Mouse (Mus musculus) midbrain, embryonic 14.5 days (tissue): ENCODE data around the gene Calhm5. TPM values are rescaled to one million over a fixed set of nuclear protein-coding genes. Genes with fewer than 3 reads are reported as not detected.

Experiments
- ATAC-seq: fragments of 200-750 bp; cut with Nextera tagmentation; 2 replicates; pipeline ENCODE4 v1.8.0; 2017; ENCODE audit warnings: moderate number of reproducible peaks, moderate library complexity; ENCODE audit not compliant: low FRiP score, low TSS enrichment
- DNase-seq: peaks from one replicate; pipeline ENCODE4 v3.0.0-alpha.2; 2015
- H3K27ac ChIP-seq: fragments of 300-500 bp; sonication (generic); replicated peaks from 2 replicates; pipeline ENCODE4 v1.5.1; 2014; ENCODE audit warnings: mild to moderate bottlenecking, low read depth, low read length, moderate library complexity
- H3K27me3 ChIP-seq: fragments of 300-500 bp; sonication (generic); 2 replicates; pipeline ENCODE4 v1.6.1; 2014; ENCODE audit warnings: low read length, control low read depth, mixed read lengths; ENCODE audit not compliant: control insufficient read depth, insufficient read depth
- H3K36me3 ChIP-seq: fragments of 300-500 bp; sonication (generic); 2 replicates; pipeline ENCODE4 v1.6.1; 2014; ENCODE audit warnings: low read length, control low read depth; ENCODE audit not compliant: control insufficient read depth, insufficient read depth
- H3K4me1 ChIP-seq: fragments of 300-500 bp; sonication (generic); 2 replicates; pipeline ENCODE4 v1.6.1; 2014; ENCODE audit warnings: mild to moderate bottlenecking, antibody characterized with exemption, low read length, control low read depth; ENCODE audit not compliant: control insufficient read depth, insufficient read depth
- H3K4me2 ChIP-seq: fragments of 300-500 bp; sonication (generic); 2 replicates; pipeline ENCODE4 v1.6.1; 2014; ENCODE audit warnings: mild to moderate bottlenecking, low read length, moderate library complexity
- H3K4me3 ChIP-seq: fragments of 300-500 bp; sonication (generic); replicated peaks from 2 replicates; pipeline ENCODE4 v1.5.1; 2014; ENCODE audit warnings: low read depth, low read length
- H3K9ac ChIP-seq: fragments of 300-500 bp; sonication (generic); replicated peaks from 2 replicates; pipeline ENCODE4 v1.6.1; 2014; ENCODE audit warnings: mild to moderate bottlenecking, low read length, moderate library complexity
- H3K9me3 ChIP-seq: fragments of 300-500 bp; sonication (generic); 2 replicates; pipeline ENCODE4 v1.6.1; 2016; ENCODE audit warnings: low read length, control low read depth, mixed read lengths; ENCODE audit not compliant: control insufficient read depth
- WGBS: fragments of 180-500 bp; shearing (Covaris S2); extraction: QIAGEN DNeasy Blood & Tissue Kit; methylation state at CpG from one replicate; pipeline ENCODE4 v1.1.7; 2014; 5-methylcytosine and 5-hydroxymethylcytosine counted together
- polyA plus RNA-seq: library from polyadenylated mRNA; unstranded; fragments of >200 nt; fragmentation: Nextera tagmentation; extraction: Ambion mirVana; gene quantifications from 2 replicates; pipeline ENCODE4 v1.2.1, GENCODE M21; 2014

The Calhm5 gene
- polyA plus RNA-seq, 1 experiment from 2014 or later: 0.62 TPM

DNA sequence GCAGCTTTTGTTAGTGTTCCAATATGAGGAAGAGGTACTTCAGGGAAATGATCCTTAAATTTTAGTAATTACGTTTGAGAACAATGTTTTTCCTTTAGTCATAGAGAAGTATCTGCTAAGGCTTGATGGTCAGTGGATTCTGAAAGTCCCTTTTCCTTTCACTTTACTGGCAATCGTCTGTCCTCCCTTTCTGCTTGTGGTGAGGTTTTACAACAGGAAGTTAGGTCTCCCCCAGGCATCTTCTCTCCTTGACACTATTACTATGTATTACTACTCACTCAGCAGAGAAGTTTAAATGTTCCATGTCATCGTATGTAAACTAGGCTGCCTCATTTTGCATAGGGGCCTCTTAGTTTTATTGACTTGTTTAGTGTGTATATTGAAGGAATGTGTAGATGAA lies 6.8 kb downstream of the Calhm5 start:
- H3K4me2 ChIP-seq: no peak overlapping the region
- H3K4me1 ChIP-seq: no peaks in the 10 kb centered on the region
- H3K36me3 ChIP-seq: no peaks in the 10 kb centered on the region
- H3K27ac ChIP-seq: no peak overlapping the region
- ATAC-seq (no peak), DNase-seq (no peak)
- no peaks in the 10 kb centered on the region for H3K9me3 ChIP-seq
- H3K4me3 ChIP-seq: no peak overlapping the region
- no peak overlapping the region for H3K9ac ChIP-seq
- H3K27me3 ChIP-seq: no peaks in the 10 kb centered on the region
- WGBS: 87% methylated on average over 3 of the region's 3 CpGs

DNA sequence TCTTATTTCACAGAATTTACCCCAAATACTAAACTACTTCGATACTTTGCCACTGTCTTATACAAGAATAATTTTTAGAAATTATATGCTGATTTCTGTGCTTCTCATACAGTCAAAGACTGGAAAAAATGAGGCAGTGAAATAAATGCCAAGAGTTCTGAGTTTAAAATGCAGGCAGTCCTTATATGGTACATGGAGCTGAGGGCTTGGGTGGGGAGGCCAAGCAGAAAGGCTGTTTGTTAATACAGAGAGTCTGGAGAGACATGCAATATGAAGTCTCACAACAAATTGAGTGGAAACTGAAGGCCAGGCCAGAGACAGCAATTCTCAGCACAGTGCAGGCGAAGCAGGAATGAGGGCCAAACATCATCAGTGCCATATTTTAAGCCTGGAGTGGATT lies 7.8 kb downstream of the Calhm5 start:
- Histone ChIP-seq H3K4me3 (no peak overlapping the region), H3K27ac (no peak overlapping the region), H3K9me3 (no peaks in the 10 kb centered on the region), H3K4me2 (no peak overlapping the region), H3K9ac (no peak overlapping the region), H3K4me1 (no peaks in the 10 kb centered on the region), H3K36me3 (no peaks in the 10 kb centered on the region), H3K27me3 (no peaks in the 10 kb centered on the region)
- DNase-seq: no peak
- WGBS: 85% methylated on average over 2 of the region's 2 CpGs
- ATAC-seq: no peak

DNA sequence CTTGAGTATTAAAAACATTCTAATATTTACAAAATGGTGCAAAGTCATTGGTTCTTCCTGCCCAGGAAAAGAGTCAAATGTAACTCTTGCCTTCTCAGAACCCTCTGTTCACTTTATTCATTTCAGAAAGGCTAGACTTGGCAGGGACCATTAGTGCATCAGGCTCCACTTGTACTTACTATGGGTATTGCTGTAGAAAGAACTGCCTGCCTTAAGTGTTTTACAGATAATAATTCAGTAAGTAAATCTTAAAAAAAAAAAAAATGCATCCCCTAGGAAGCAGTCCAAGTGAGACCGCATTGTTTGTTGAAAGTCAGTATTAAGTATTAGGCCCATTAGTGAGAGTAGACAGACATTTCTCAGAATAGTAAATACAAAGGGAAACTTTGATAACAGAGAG lies 9.8 kb downstream of the Calhm5 start:
- WGBS: 90% methylated on average over 1 of the region's 1 CpGs
- no peak overlapping the region for H3K9ac ChIP-seq
- no peaks in the 10 kb centered on the region for H3K27me3 ChIP-seq
- H3K4me3 ChIP-seq: no peak overlapping the region
- no peak overlapping the region for H3K4me2 ChIP-seq
- no peak for DNase-seq
- H3K4me1 ChIP-seq: no peaks in the 10 kb centered on the region
- no peaks in the 10 kb centered on the region for H3K9me3 ChIP-seq
- H3K36me3 ChIP-seq: no peaks in the 10 kb centered on the region
- ATAC-seq: no peak
- no peak overlapping the region for H3K27ac ChIP-seq

DNA sequence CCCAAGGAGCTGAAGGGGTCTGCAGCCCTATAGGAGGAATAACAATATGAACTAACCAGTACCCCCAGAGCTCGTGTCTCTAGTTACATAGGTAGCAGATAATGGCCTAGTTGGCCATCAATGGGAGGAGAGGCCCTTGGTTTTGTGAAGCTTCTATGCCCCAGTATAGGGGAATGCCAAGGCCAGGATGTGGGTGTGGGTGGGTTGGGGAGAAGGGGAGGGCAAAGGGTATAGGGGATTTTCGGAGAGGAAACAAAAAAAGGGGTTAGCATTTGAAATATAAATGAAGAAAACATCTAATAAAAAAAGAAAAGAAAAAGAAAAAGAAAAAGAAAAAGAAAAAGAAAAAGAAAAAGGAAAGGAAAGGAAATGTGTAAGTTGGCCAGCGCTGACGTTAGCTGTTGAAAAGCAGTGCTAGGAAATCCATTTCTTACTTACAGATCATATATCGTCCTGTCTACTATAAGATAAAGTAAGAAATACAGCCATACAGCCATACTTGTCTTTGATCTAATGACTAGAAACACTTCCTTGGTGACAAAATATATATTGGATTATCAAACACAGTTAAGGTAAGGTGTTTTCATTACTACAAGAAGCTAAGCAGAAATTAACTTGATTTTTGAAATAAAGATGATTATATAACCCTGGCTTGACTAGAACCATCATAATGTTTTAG lies 21.7 kb downstream of the Calhm5 start:
- Histone ChIP-seq H3K9ac (no peak overlapping the region), H3K9me3 (no peaks in the 10 kb centered on the region), H3K27ac (no peak overlapping the region), H3K4me1 (no peaks in the 10 kb centered on the region), H3K27me3 (no peaks in the 10 kb centered on the region), H3K4me2 (no peak overlapping the region), H3K36me3 (no peaks in the 10 kb centered on the region), H3K4me3 (no peak overlapping the region)
- DNase-seq (no peak), ATAC-seq (no peak)
- WGBS: 90% methylated on average over 5 of the region's 5 CpGs

DNA sequence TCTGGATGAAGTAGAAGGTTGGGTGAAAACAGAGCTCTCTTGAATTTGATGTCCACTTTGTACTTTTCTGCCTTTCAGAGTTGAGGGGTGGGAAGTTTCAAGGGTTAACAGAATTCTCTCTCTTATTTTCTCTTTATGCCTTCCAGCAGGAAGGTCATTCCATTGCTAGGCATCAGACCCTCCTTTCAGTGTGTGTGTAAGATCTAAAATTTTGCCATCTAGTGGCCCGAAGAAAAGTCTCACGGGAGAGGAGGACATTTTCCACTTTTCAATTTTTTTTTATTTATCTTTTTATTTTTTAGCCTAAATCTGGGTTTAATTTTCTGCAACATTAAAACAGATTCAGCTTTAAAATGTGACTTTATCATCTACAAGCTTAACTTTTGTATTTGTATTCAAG lies 24.7 kb downstream of the Calhm5 start:
- H3K9ac ChIP-seq: no peak overlapping the region
- no peaks in the 10 kb centered on the region for H3K27me3 ChIP-seq
- no peak overlapping the region for H3K4me2 ChIP-seq
- DNase-seq (no peak), ATAC-seq (no peak)
- H3K4me1 ChIP-seq: no peaks in the 10 kb centered on the region
- H3K36me3 ChIP-seq: no peaks in the 10 kb centered on the region
- no peak overlapping the region for H3K4me3 ChIP-seq
- 82% methylated on average over 2 of the region's 2 CpGs for WGBS
- no peak overlapping the region for H3K27ac ChIP-seq
- no peaks in the 10 kb centered on the region for H3K9me3 ChIP-seq

DNA sequence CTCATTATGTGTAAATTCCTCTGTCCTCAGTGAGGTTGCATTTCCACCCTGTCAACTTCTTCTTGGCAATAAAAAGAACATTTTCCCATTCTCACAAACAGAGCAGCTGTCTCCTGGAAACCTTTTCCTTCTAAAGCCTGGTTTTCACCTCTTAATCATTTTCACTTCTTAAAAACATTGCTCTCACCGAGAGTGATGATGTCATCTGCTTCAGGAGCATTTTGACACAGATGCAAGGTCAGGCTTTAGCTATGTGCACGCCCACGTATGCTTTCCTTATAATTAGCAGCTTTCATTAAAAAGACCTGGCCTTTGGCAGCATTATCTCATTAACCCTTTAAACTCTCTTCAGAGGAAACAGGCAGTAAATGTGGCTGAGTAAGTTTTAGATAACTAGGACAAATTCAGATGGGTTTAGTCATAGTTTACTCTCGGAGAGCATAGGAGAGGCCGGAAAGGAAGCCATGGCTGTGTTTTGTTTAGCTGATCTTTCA lies 25.3 kb downstream of the Calhm5 start:
- ATAC-seq (no peak), DNase-seq (no peak)
- Histone ChIP-seq H3K36me3 (no peaks in the 10 kb centered on the region), H3K27me3 (no peaks in the 10 kb centered on the region), H3K4me3 (no peak overlapping the region), H3K9ac (no peak overlapping the region), H3K4me1 (no peaks in the 10 kb centered on the region), H3K4me2 (no peak overlapping the region), H3K27ac (no peak overlapping the region), H3K9me3 (no peaks in the 10 kb centered on the region)
- WGBS: 68% methylated on average over 5 of the region's 5 CpGs

DNA sequence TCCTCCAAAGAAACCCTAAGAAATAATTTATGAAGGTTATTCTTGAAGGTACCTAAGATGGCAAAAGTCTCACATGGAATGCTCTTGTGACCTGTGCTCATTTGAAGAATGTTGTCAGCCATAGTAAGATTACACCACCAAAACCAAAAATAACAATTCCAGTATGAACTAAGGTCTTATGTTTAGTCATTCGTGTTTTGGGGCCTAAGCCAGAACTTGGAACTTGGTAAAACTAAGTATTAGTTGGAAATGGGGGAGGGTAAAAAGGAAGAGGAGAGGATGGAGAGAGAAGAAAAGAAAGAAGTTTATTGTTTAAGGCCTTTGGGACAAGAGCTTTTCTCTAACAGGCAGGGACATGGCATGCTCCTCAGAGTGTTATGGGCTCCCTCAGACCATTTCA lies 26.7 kb downstream of the Calhm5 start:
- Histone ChIP-seq H3K4me1 (no peaks in the 10 kb centered on the region), H3K9ac (no peak overlapping the region), H3K9me3 (no peaks in the 10 kb centered on the region), H3K4me2 (no peak overlapping the region), H3K27me3 (no peaks in the 10 kb centered on the region), H3K36me3 (no peaks in the 10 kb centered on the region), H3K27ac (no peak overlapping the region), H3K4me3 (no peak overlapping the region)
- WGBS: 73% methylated on average over 1 of the region's 1 CpGs
- ATAC-seq: no peak
- no peak for DNase-seq

DNA sequence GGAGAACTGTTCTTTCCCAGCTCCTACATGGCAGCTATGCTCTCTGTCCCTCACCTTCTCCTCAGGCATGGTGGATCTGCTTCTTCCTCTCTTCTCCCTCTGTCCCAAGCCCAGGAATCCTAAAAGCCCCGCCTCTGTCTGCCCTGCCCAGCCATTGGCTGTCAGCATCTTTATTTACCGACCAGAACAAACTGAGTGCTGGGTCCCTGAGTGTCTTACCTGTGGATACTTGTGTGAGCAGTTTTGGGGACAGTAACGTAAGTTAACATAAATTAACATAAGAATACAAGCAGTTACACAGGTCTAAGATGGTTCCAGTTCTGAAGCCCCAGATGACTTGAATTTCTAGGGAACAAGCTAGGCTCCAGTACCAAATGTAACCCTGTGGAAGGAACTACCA lies 29.7 kb downstream of the Calhm5 start:
- no peak overlapping the region for H3K9ac ChIP-seq
- no peak for ATAC-seq
- DNase-seq: no peak
- H3K4me2 ChIP-seq: no peak overlapping the region
- no peaks in the 10 kb centered on the region for H3K27me3 ChIP-seq
- no peak overlapping the region for H3K4me3 ChIP-seq
- WGBS: 51% methylated on average over 3 of the region's 3 CpGs
- no peaks in the 10 kb centered on the region for H3K4me1 ChIP-seq
- H3K36me3 ChIP-seq: no peaks in the 10 kb centered on the region
- no peaks in the 10 kb centered on the region for H3K9me3 ChIP-seq
- no peak overlapping the region for H3K27ac ChIP-seq

DNA sequence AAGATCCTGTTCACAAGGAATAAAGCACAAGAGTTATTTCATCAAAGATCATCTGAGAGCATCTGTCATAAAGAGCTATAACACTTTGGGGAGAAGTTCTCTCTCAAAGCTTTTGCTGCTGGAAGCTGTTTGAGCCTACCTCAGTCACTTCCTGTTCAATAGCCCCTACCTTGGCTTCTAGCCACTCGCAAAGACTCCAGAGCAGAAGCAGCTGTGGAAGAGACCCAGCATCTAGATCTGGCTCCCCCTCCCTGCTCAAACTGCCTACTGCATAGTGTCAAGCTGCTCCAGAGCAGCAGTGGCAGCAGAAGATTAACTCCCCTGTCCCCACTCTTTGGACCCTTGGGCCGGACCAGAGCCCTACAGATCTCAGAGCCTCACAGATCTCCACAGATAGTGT lies 42.3 kb downstream of the Calhm5 start:
- Histone ChIP-seq H3K4me1 (no peaks in the 10 kb centered on the region), H3K9me3 (no peaks in the 10 kb centered on the region), H3K4me3 (no peak overlapping the region), H3K36me3 (no peaks in the 10 kb centered on the region), H3K9ac (no peak overlapping the region), H3K27me3 (no peaks in the 10 kb centered on the region), H3K27ac (no peak overlapping the region), H3K4me2 (no peak overlapping the region)
- 94% methylated on average over 2 of the region's 2 CpGs for WGBS
- ATAC-seq (no peak), DNase-seq (no peak)
